Comparison of ENCODE assay signal across 10 mouse cellular contexts in genomic region chr7:90059249-90059628, GRCm38 (mm10).
DNase-seq lines count a peak whose midpoint lies in the region; ATAC-seq and TF ChIP-seq lines count a peak whose summit lies in the region.
"Had no signal": no experiment of that assay in that cellular context is flagged by ENCODE, and none has a peak within 500 bp of the region (broad histone marks: within the 10 kb centered on the region; RNA-seq: fewer than 3 reads in every experiment).

No protein-coding gene starts in this region.

- intact Hi-C loops in gastrocnemius, postnatal 14 days (cut with DNase I; ENCODE audit: low total_unique reads) = no loop called here

- 0 out of 2 replicates have a peak overlapping the region, but pooled peaks have one; percentile 68 for H3K27ac ChIP-seq in kidney, embryonic 15.5 days
- peak overlapping the region; percentile 45 for H3K27ac ChIP-seq in cortical plate, adult 2 months (ENCODE audit: insufficient read depth, low read length)
- peak overlapping the region; percentile 98 for H3K27ac ChIP-seq in liver, embryonic 16.5 days (ENCODE audit: low read length)
- H3K27ac ChIP-seq in midbrain, embryonic 11.5 days (ENCODE audit: low read depth, low read length) = no peak overlapping the region
- no peak overlapping the region for H3K27ac ChIP-seq in intestine, embryonic 16.5 days (ENCODE audit: low read length)
- H3K27ac ChIP-seq: midbrain, embryonic 12.5 days had no signal

- H3K36me3 ChIP-seq in kidney, embryonic 15.5 days = no peaks in the 10 kb centered on the region
- H3K36me3 ChIP-seq in liver, embryonic 16.5 days (ENCODE audit: control insufficient read depth, insufficient read depth) = no peaks in the 10 kb centered on the region
- no peaks in the 10 kb centered on the region for H3K36me3 ChIP-seq in midbrain, embryonic 11.5 days (ENCODE audit: control insufficient read depth, insufficient read depth, low read length)
- H3K36me3 ChIP-seq in intestine, embryonic 16.5 days (ENCODE audit: control insufficient read depth, insufficient read depth, low read length) = no peaks in the 10 kb centered on the region
- H3K36me3 ChIP-seq: midbrain, embryonic 12.5 days had no signal

- H3K9ac ChIP-seq in kidney, embryonic 15.5 days = no peak overlapping the region
- H3K9ac ChIP-seq in liver, embryonic 16.5 days (ENCODE audit: low read depth, low read length) = peak overlapping the region; percentile 78
- H3K9ac ChIP-seq in midbrain, embryonic 11.5 days (ENCODE audit: low read length) = no peak overlapping the region
- H3K9ac ChIP-seq in intestine, embryonic 16.5 days (ENCODE audit: low read depth, low read length) = no peak overlapping the region
- H3K9ac ChIP-seq: midbrain, embryonic 12.5 days had no signal

- no peaks in the 10 kb centered on the region for H3K27me3 ChIP-seq in kidney, embryonic 15.5 days
- H3K27me3 ChIP-seq in liver, embryonic 16.5 days (ENCODE audit: control insufficient read depth, insufficient read depth, low read depth, low read length) = no peaks in the 10 kb centered on the region
- no peaks in the 10 kb centered on the region for H3K27me3 ChIP-seq in midbrain, embryonic 11.5 days (ENCODE audit: control insufficient read depth, insufficient read depth, low read length)
- no peaks in the 10 kb centered on the region for H3K27me3 ChIP-seq in intestine, embryonic 16.5 days (replicated peaks; ENCODE audit: control insufficient read depth, insufficient read depth, low read length)
- H3K27me3 ChIP-seq: midbrain, embryonic 12.5 days had no signal

- H3K4me1 ChIP-seq in kidney, embryonic 15.5 days = peaks cover 38% of the 10 kb centered on the region
- peaks cover 13% of the 10 kb centered on the region for H3K4me1 ChIP-seq in cortical plate, adult 2 months (ENCODE audit: control insufficient read depth, insufficient read depth, low read length)
- peaks cover 83% of the 10 kb centered on the region for H3K4me1 ChIP-seq in liver, embryonic 16.5 days (ENCODE audit: control insufficient read depth, low read depth, low read length)
- H3K4me1 ChIP-seq in midbrain, embryonic 11.5 days (ENCODE audit: control insufficient read depth, insufficient read depth, low read length) = no peaks in the 10 kb centered on the region; the same call in 1 of the 2 replicates
- peaks cover 11% of the 10 kb centered on the region for H3K4me1 ChIP-seq in intestine, embryonic 16.5 days (ENCODE audit: control insufficient read depth, insufficient read depth, low read length)

- ATAC-seq in kidney, embryonic 15.5 days (replicated peaks; ENCODE audit: low FRiP score) = no peak
- no peak for ATAC-seq in liver, embryonic 16.5 days (ENCODE audit: low read depth)
- no peak for ATAC-seq in midbrain, embryonic 11.5 days (ENCODE audit: low FRiP score)
- no peak for ATAC-seq in intestine, embryonic 16.5 days

- no peak for TF ChIP-seq CTCF in cortical plate, adult 2 months (IDR thresholded peaks at IDR 0.05; ENCODE audit: extremely low read depth, insufficient read depth, low read length)

- no peaks in the 10 kb centered on the region for H3K9me3 ChIP-seq in kidney, embryonic 15.5 days (replicated peaks)
- no peaks in the 10 kb centered on the region for H3K9me3 ChIP-seq in liver, embryonic 16.5 days (replicated peaks; ENCODE audit: control insufficient read depth, low read length)
- H3K9me3 ChIP-seq in midbrain, embryonic 11.5 days (ENCODE audit: control insufficient read depth, low read length) = no peaks in the 10 kb centered on the region
- no peaks in the 10 kb centered on the region for H3K9me3 ChIP-seq in intestine, embryonic 16.5 days (ENCODE audit: control insufficient read depth, low read length)
- H3K9me3 ChIP-seq: midbrain, embryonic 12.5 days had no signal

- H3K4me3 ChIP-seq in kidney, embryonic 15.5 days (replicated peaks) = no peak overlapping the region
- no peak overlapping the region for H3K4me3 ChIP-seq in cortical plate, adult 2 months (ENCODE audit: insufficient read depth, low read length)
- no peak overlapping the region for H3K4me3 ChIP-seq in liver, embryonic 16.5 days (ENCODE audit: low read depth, low read length)
- no peak overlapping the region for H3K4me3 ChIP-seq in midbrain, embryonic 11.5 days (ENCODE audit: low read depth, low read length)
- H3K4me3 ChIP-seq in intestine, embryonic 16.5 days (ENCODE audit: low read length) = no peak overlapping the region
- H3K4me3 ChIP-seq: midbrain, embryonic 12.5 days had no signal

- TF ChIP-seq POLR2A in cortical plate, adult 2 months (IDR thresholded peaks at IDR 0.05; ENCODE audit: extremely low read depth, insufficient read depth, low read length) = no peak

- H3K4me2 ChIP-seq in kidney, embryonic 15.5 days = no peak overlapping the region
- H3K4me2 ChIP-seq in liver, embryonic 16.5 days (ENCODE audit: low read depth, low read length) = peak overlapping the region; percentile 73; the same call in 1 of the 2 replicates
- no peak overlapping the region for H3K4me2 ChIP-seq in midbrain, embryonic 11.5 days
- no peak overlapping the region for H3K4me2 ChIP-seq in intestine, embryonic 16.5 days (ENCODE audit: low read depth, low read length)
- H3K4me2 ChIP-seq: midbrain, embryonic 12.5 days had no signal

- 58% methylated on average over 8 of the region's 8 CpGs for WGBS in kidney, embryonic 15.5 days
- WGBS in liver, embryonic 16.5 days (ENCODE audit: insufficient replicate concordance) = 33% methylated on average over 8 of the region's 8 CpGs
- WGBS in midbrain, embryonic 11.5 days = 68% methylated on average over 8 of the region's 8 CpGs
- 68% methylated on average over 8 of the region's 8 CpGs for whole genome bisulfite sequencing in intestine, embryonic 16.5 days

- DNase-seq in kidney, postnatal 4 days = no peak
- DNase-seq in CD4-positive, CD25-positive, alpha-beta regulatory T cell, adult 2 months (ENCODE audit: low read depth, low spot score) = peak; percentile 40
- no peak for DNase-seq in midbrain, embryonic 11.5 days (ENCODE audit: low spot score, missing footprints)
- no peak for DNase-seq in gastrocnemius, postnatal 14 days
- DNase-seq: embryo, embryonic 11 days had no signal

Comparison
In these comparisons a context has a peak if more than half of its experiments do, and no peak if none do; other contexts are left out.
1. H3K27ac ChIP-seq: peak in kidney, embryonic 15.5 days (single experiment), cortical plate, adult 2 months (single experiment) and liver, embryonic 16.5 days (single experiment); none in midbrain, embryonic 11.5 days (single experiment) and intestine, embryonic 16.5 days (single experiment).